Mouse (Mus musculus): ENCODE measurements around the gene Gm45233.

Gene Gm45233

GRCm38 (mm10) chr7:43495343-43496021 is 51.6 kb downstream of the Gm45233 start:
- no peak for DNase-seq (ENCODE audit: extremely low read depth, low read depth)

GRCm38 (mm10) chr7:43511707-43512478 is 68.0 kb downstream of the Gm45233 start:
- DNase-seq (ENCODE audit: extremely low read depth, low read depth) = no peak

DNA sequence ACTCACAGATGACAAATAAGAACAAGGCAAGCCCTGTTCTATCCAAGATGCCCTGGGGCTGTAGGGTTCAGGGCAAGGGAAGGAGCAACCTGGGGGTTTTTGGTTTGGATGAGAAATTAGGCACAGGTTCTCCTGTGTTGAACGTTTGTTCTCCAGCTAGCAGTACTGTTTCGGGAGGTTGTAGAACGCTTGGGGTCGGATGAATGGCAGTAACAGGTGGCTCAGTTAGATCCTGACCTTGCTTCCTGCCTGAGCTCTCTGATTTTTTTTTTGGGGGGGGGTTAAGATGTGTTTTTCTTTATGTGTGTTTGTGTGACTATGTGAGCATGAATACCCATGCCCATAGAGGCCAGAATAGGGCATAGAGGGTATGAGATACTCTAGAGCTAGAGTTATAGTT is 68.6 kb downstream of the Gm45233 start:
- DNase-seq (ENCODE audit: extremely low read depth, low read depth) = no peak

Measured in MEL-GATA-1-ER (cell line).